Mouse (Mus musculus) embryonic facial prominence, embryonic 10.5 days (tissue): ENCODE measurements around the gene Prpf40a. TPM values are rescaled to one million over a fixed set of nuclear protein-coding genes. Genes with fewer than 3 reads are reported as not detected.

Experiments used
- DNase-seq: peaks from one replicate; pipeline ENCODE4 v3.0.0-alpha.2; 2017; ENCODE audit warnings: low spot score
- H3K27ac ChIP-seq: fragments of 300-500 bp; sonication (generic); replicated peaks from 2 replicates; pipeline ENCODE4 v1.5.1; 2016; ENCODE audit warnings: mild to moderate bottlenecking
- H3K27me3 ChIP-seq: fragments of 300-500 bp; sonication (generic); replicated peaks from 2 replicates; pipeline ENCODE4 v1.6.1; 2016; ENCODE audit warnings: low read depth, mild to moderate bottlenecking; ENCODE audit not compliant: poor library complexity, severe bottlenecking
- H3K36me3 ChIP-seq: fragments of 300-500 bp; sonication (generic); replicated peaks from 2 replicates; pipeline ENCODE4 v1.6.1; 2016; ENCODE audit warnings: mild to moderate bottlenecking, moderate library complexity
- H3K4me1 ChIP-seq: fragments of 300-500 bp; sonication (generic); 2 replicates; pipeline ENCODE4 v1.6.1; 2016
- H3K4me3 ChIP-seq: fragments of 300-500 bp; sonication (generic); 2 replicates; pipeline ENCODE4 v1.5.1; 2016; ENCODE audit warnings: mild to moderate bottlenecking, moderate library complexity
- H3K9me3 ChIP-seq: fragments of 300-500 bp; sonication (generic); 2 replicates; pipeline ENCODE4 v1.6.1; 2016; ENCODE audit warnings: mild to moderate bottlenecking
- WGBS: fragments of 180-500 bp; shearing (Covaris S2); methylation state at CpG from one replicate; pipeline ENCODE4 v1.1.7; 2016; 5-methylcytosine and 5-hydroxymethylcytosine counted together
- polyA plus RNA-seq: library from polyadenylated mRNA; unstranded; fragments of >200 nt; fragmentation: Nextera tagmentation; extraction: Ambion mirVana; gene quantifications from 2 replicates; pipeline ENCODE4 v1.2.1, GENCODE M21; 2016

Gene Prpf40a
- polyA plus RNA-seq: 205 and 209 TPM in 2 replicates

DNA sequence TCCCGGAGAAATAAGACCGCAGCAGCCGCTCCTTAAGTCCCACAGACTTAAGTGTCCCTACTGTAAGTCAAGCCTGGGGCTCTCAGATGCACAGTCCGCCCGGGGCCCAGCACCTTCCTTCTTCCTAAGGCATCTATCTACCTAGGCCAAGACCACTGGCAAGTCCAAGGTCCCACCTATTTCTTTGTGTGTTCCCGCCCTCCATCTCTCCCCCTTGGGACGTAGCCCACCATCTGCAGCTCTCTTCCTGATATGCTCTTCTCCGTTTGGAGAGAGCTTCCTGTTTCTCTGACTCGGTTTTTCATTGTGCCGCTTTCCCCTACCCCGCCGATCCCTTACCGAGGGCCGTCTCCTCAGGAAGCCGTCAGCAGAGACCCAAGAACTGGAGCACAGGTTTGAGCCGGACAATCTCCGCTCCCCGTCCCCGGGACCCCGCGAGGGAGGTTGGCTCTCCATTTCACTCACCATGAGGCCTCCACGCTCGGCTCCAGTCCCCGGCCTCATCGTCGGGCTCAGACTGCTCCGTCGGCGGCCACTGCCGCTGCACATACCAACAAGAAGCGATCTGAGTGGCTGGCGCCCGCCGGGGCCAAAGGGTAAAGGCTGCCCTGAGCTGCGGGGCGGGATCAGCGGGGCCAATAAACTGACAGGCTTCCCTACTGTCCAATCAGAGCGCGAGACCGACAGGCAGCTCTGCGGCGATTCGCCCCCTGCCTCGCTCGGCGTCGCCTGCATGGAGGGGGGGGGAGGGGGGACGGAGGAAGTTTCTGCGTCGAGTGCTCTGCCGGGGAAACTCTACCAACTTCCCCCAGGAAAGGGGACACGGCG is at the start of gene Prpf40a:
Gene Prpf40a, minus strand, starts transcription at position 601 of the 828 bp plus-strand sequence.
- peaks cover 61% of the 10 kb centered on the region for H3K36me3 ChIP-seq
- H3K9me3 ChIP-seq: no peaks in the 10 kb centered on the region
- peaks cover 26% of the 10 kb centered on the region for H3K4me1 ChIP-seq
- H3K27me3 ChIP-seq: no peaks in the 10 kb centered on the region
- DNase-seq: peak; percentile 100
- H3K4me3 ChIP-seq: peak within 1 kb of the TSS; percentile 89
- WGBS: under 1% methylated on average over 53 of the region's 53 CpGs
- peak within 1 kb of the TSS; percentile 95 for H3K27ac ChIP-seq

GRCm38 (mm10) chr2:53222242-53222641 is 31.2 kb upstream of the Prpf40a start:
- Histone ChIP-seq H3K36me3 (peaks cover 58% of the 10 kb centered on the region), H3K4me3 (no peak overlapping the region)
- WGBS: 92% methylated on average over 5 of the region's 5 CpGs

DNA sequence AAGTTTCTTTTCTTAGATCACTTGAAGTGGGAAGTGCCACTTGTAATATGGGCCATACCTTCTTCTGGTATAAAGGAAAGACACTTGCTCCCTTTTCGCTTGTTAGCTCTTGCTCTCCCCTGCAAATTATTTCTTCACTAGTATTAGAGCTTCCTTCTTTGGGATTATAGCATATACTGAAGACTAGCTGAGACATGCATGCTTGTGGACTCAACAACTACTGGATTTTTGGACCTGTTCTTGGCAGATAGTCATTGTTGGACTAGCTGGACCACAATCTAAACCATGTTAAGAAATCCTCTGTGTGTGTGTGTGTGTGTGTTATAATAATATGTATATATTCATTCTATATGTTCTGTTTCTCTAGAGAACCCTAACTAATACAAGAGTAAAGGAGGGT is 22.4 kb upstream of the Prpf40a start:
- Histone ChIP-seq H3K9me3 (no peaks in the 10 kb centered on the region), H3K4me1 (no peaks in the 10 kb centered on the region), H3K4me3 (no peak overlapping the region), H3K27ac (no peak overlapping the region), H3K36me3 (peaks cover 94% of the 10 kb centered on the region), H3K27me3 (no peaks in the 10 kb centered on the region)
- no peak for DNase-seq
- WGBS: 97% methylated on average over 1 of the region's 1 CpGs

More at GRCm38 (mm10) chr2:53222242-53222641, 31.2 kb upstream of the Prpf40a start:
- no peak for DNase-seq
- no peaks in the 10 kb centered on the region for H3K27me3 ChIP-seq
- no peak overlapping the region for H3K27ac ChIP-seq
- no peaks in the 10 kb centered on the region for H3K4me1 ChIP-seq
- peaks cover 5% of the 10 kb centered on the region; the same call in 1 of the 2 replicates for H3K9me3 ChIP-seq

GRCm38 (mm10) chr2:53206749-53207148 is 15.7 kb upstream of the Prpf40a start:
- no peak overlapping the region for H3K27ac ChIP-seq
- no peak for DNase-seq
- H3K9me3 ChIP-seq: no peaks in the 10 kb centered on the region
- peaks cover 73% of the 10 kb centered on the region for H3K36me3 ChIP-seq
- H3K4me1 ChIP-seq: no peaks in the 10 kb centered on the region
- H3K4me3 ChIP-seq: no peak overlapping the region
- H3K27me3 ChIP-seq: no peaks in the 10 kb centered on the region

DNA sequence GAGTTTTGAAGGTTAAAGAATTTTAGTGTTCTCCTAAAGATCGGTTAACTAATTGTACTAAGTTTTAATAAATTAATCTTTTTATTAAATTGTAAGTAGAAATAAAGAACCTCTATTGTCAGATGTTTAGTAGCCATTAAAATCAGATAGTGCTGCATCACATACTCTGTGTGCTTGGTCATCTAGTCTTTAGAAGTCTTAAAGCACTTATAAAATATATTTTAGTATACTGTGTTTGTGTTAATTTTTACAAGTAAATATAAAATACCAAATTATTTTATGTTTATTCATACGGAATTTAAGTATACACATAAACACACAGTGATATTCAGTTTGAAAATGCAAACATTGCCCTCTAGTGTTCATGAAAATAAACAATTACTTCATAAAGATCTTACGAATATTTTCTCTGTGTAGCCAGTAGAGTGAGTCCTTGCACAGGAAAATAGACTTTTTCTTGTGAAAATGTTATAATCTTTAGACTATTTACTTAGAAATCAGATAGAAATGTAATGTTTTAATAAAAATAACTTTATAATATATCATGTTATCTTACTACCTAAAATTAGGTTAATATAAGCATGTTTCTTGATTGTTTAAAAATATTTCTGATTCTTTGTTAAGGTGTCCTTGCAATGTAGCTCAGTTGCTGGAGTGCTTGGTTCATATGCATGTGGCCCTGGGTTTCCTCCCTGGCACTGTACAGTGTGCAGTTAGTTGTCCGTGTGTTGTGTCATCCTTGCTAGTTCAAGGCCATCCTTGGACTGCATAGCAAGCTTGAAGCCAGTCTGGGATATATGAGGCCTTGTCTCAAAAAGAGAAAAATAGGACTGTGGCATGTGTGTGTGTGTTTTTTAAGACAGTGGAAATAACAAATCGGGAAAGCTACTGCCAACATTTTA is 13.5 kb upstream of the Prpf40a start:
- 84% methylated on average over 5 of the region's 5 CpGs for WGBS
- DNase-seq: no peak
- H3K36me3 ChIP-seq: peaks cover 70% of the 10 kb centered on the region
- no peak overlapping the region for H3K27ac ChIP-seq
- H3K4me1 ChIP-seq: no peaks in the 10 kb centered on the region
- no peaks in the 10 kb centered on the region for H3K9me3 ChIP-seq
- H3K4me3 ChIP-seq: no peak overlapping the region
- H3K27me3 ChIP-seq: no peaks in the 10 kb centered on the region

- H3K27me3 ChIP-seq: no peaks in the 10 kb centered on the region
- H3K36me3 ChIP-seq: peaks cover 76% of the 10 kb centered on the region
- 94% methylated on average over 4 of the region's 4 CpGs for WGBS
- no peak for DNase-seq
- H3K9me3 ChIP-seq: no peaks in the 10 kb centered on the region
- no peak overlapping the region for H3K4me3 ChIP-seq
- H3K27ac ChIP-seq: no peak overlapping the region
- H3K4me1 ChIP-seq: no peaks in the 10 kb centered on the region
Measured at GRCm38 (mm10) chr2:53200164-53200885, 9.2 kb upstream of the Prpf40a start.

GRCm38 (mm10) chr2:53199203-53199602 is 8.1 kb upstream of the Prpf40a start:
- no peaks in the 10 kb centered on the region for H3K27me3 ChIP-seq
- H3K4me1 ChIP-seq: no peaks in the 10 kb centered on the region
- WGBS: 92% methylated on average over 1 of the region's 1 CpGs
- no peaks in the 10 kb centered on the region for H3K9me3 ChIP-seq
- DNase-seq: no peak
- no peak overlapping the region for H3K27ac ChIP-seq
- no peak overlapping the region for H3K4me3 ChIP-seq
- H3K36me3 ChIP-seq: peaks cover 85% of the 10 kb centered on the region

DNA sequence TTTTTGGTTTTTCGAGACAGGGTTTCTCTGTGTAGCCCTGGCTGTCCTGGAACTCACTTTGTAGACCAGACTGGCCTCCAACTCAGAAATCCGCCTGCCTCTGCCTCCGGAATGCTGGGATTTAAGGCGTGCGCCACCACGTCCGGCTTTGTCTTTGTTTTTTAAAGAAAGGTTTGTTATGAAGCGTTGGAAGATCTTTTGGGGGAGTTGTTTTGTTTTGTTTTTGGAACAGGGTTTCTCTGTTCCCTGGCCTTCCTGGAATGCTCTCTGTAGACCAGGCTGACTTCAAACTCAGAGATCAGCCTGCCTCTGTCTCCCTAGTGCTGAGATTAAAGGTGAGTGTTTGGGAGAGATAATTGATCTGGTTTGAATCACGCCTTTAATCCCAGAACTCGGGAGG is 5.3 kb upstream of the Prpf40a start:
- Histone ChIP-seq H3K36me3 (peaks cover 71% of the 10 kb centered on the region), H3K4me3 (no peak overlapping the region), H3K27me3 (no peaks in the 10 kb centered on the region), H3K27ac (no peak overlapping the region), H3K9me3 (no peaks in the 10 kb centered on the region), H3K4me1 (peaks cover 12% of the 10 kb centered on the region)
- no peak for DNase-seq
- WGBS: 94% methylated on average over 10 of the region's 10 CpGs

- Histone ChIP-seq H3K4me3 (peak overlapping the region; percentile 89), H3K9me3 (no peaks in the 10 kb centered on the region), H3K27ac (peak overlapping the region; percentile 95), H3K27me3 (no peaks in the 10 kb centered on the region), H3K4me1 (peaks cover 26% of the 10 kb centered on the region), H3K36me3 (peaks cover 62% of the 10 kb centered on the region)
- no peak for DNase-seq
- WGBS: under 1% methylated on average over 20 of the region's 20 CpGs
Measured at GRCm38 (mm10) chr2:53192386-53192785, 1.3 kb upstream of the Prpf40a start.

- peak; percentile 98 for DNase-seq
- Histone ChIP-seq H3K27ac (peak within 1 kb of the TSS; percentile 95), H3K9me3 (no peaks in the 10 kb centered on the region), H3K27me3 (no peaks in the 10 kb centered on the region), H3K4me3 (peak within 1 kb of the TSS; percentile 89), H3K4me1 (peaks cover 26% of the 10 kb centered on the region), H3K36me3 (peaks cover 61% of the 10 kb centered on the region)
- WGBS: under 1% methylated on average over 82 of the region's 82 CpGs
Measured at GRCm38 (mm10) chr2:53191523-53192220, 588 bp upstream of the Prpf40a start, which contains the start of gene Arl6ip6. TSS of gene Arl6ip6 (plus strand) at chr2:53191726.

- Histone ChIP-seq H3K36me3 (peaks cover 61% of the 10 kb centered on the region), H3K27ac (peak overlapping the region; percentile 95; the same call in 1 of the 2 replicates)
Measured at GRCm38 (mm10) chr2:53189811-53190210, 1.3 kb downstream of the Prpf40a start.

More at GRCm38 (mm10) chr2:53189811-53190210, 1.3 kb downstream of the Prpf40a start:
- H3K4me1 ChIP-seq: peaks cover 26% of the 10 kb centered on the region
- 67% methylated on average over 3 of the region's 3 CpGs for WGBS
- H3K27me3 ChIP-seq: no peaks in the 10 kb centered on the region
- DNase-seq: peak; percentile 21
- no peaks in the 10 kb centered on the region for H3K9me3 ChIP-seq
- H3K4me3 ChIP-seq: peak overlapping the region; percentile 89
